In genomic region chr15:31466749-31467148, GRCm38 (mm10) we compare ENCODE assay signal across 16 mouse cellular contexts.
"Had no signal": no experiment of that assay in that cellular context is flagged by ENCODE, and none has a peak within 500 bp of the region (broad histone marks: within the 10 kb centered on the region; RNA-seq: fewer than 3 reads in every experiment).

No protein-coding gene starts in this region.

- ATAC-seq: inflammation-experienced regulatory T-cells, adult 6 months; liver, postnatal 0 days; lung, postnatal 0 days; midbrain, embryonic 13.5 days; midbrain, embryonic 16.5 days had no signal

- DNase-seq: kidney, adult 11 months; kidney, adult 9 months; kidney, postnatal 14 days; kidney, postnatal 4 days; liver, postnatal 0 days; lung, embryonic 14.5 days; right cerebral cortex, adult 18-20 months; right cerebral cortex, postnatal 14 days; right cerebral cortex, postnatal 4 days; thymus, adult 2 months; thymus, postnatal 14 days; thymus, postnatal 4 days had no signal
